Mouse (Mus musculus) lung, adult 2 months (tissue): ENCODE measurements around the gene Cd209d.
"Not testable (repeated sequence)": the region's sequence is repeated elsewhere in the genome, so short reads cannot be mapped to it uniquely, and the experiment has no call there.

Experiments used
- CTCF ChIP-seq: fragments of 200-500 bp; IDR thresholded peaks from 2 replicates; pipeline ENCODE4 v1.5.1; 2011; ENCODE audit warnings: mild to moderate bottlenecking, low read length, control low read depth; ENCODE audit not compliant: insufficient read depth
- POLR2A ChIP-seq: fragments of 200-500 bp; IDR thresholded peaks from 2 replicates; pipeline ENCODE4 v1.6.1; 2011; ENCODE audit warnings: low read depth, mild to moderate bottlenecking, control low read depth, low read length, borderline replicate concordance; ENCODE audit errors: extremely low read depth

DNA sequence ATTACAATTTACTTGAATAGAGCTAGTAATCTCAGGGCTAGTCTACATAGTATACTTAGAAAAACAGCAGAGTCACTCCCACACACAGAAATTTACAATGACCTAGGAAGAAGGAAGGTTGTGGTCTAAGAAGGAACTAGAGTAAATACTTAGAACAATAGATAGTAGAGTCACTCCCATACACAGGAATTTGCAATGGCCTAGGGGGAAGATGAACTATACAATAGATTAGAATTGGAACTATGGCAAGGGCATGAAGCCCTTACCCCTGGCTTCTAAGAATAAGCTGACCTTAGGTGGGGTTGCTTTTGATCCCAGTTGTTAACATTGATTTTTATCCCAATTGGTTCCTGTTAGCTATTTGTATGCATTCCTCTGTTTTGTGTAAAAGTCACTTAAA, 15.6 kb downstream of the Cd209d start:
- TF ChIP-seq CTCF, POLR2A: not testable (repeated sequence)
